Comparison of ENCODE assay signal across 22 mouse cellular contexts in the genomic region with DNA sequence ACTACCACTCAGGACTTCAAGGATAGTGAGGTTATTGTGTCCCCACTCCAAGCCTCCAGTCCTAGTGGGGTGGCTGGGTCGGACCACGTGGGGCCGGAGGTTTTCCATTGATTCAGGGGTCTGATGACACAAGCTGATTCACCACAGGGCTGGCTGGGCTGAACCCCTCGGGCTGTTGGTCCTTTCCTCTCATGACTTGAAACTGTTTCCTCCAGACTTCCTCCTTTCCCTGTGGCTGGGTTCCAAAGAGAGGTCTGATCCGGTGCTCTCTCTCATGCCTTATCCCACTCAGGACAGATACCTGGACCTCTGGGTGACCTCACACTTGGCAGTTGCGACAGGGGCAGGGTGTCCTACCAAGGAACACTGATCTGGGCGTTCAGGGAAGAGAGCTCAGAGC. TPM values are rescaled to one million over a fixed set of nuclear protein-coding genes. Genes with fewer than 3 reads are reported as not detected.
DNase-seq lines count a peak whose midpoint lies in the region; ATAC-seq and TF ChIP-seq lines count a peak whose summit lies in the region.
"Had no signal": no experiment of that assay in that cellular context is flagged by ENCODE, and none has a peak within 500 bp of the region (broad histone marks: within the 10 kb centered on the region; RNA-seq: fewer than 3 reads in every experiment).

No protein-coding gene starts in this region.

- peaks cover 22% of the 10 kb centered on the region for H3K4me1 ChIP-seq in liver, postnatal 0 days (ENCODE audit: insufficient read depth)
- peaks cover 48% of the 10 kb centered on the region for H3K4me1 ChIP-seq in liver, embryonic 12.5 days
- peaks cover 66% of the 10 kb centered on the region for H3K4me1 ChIP-seq in G1E (ENCODE audit: insufficient read depth, low read depth, low read length)
- H3K4me1 ChIP-seq: embryonic facial prominence, embryonic 12.5 days; heart, embryonic 10.5 days; hindbrain, embryonic 12.5 days had no signal

- no peaks in the 10 kb centered on the region for H3K27me3 ChIP-seq in liver, postnatal 0 days (ENCODE audit: insufficient read depth, low read length)
- peaks cover 6% of the 10 kb centered on the region; the same call in 1 of the 2 replicates for H3K27me3 ChIP-seq in liver, embryonic 12.5 days (replicated peaks)
- H3K27me3 ChIP-seq in G1E (ENCODE audit: insufficient read depth, low read length): no peaks in the 10 kb centered on the region
- H3K27me3 ChIP-seq: CH12.LX; embryonic facial prominence, embryonic 12.5 days; forebrain, embryonic 12.5 days; hindbrain, embryonic 12.5 days had no signal

- 37% methylated on average over 7 of the region's 7 CpGs for WGBS in liver, postnatal 0 days (ENCODE audit: insufficient replicate concordance)
- WGBS in liver, embryonic 12.5 days (ENCODE audit: insufficient replicate concordance): 36% methylated on average over 7 of the region's 7 CpGs

- peak overlapping the region; percentile 16; the same call in 1 of the 2 replicates for H3K27ac ChIP-seq in liver, postnatal 0 days (ENCODE audit: low read depth)
- no peak overlapping the region for H3K27ac ChIP-seq in liver, embryonic 12.5 days
- H3K27ac ChIP-seq: embryonic facial prominence, embryonic 12.5 days; forebrain, embryonic 12.5 days; heart, embryonic 10.5 days; hindbrain, embryonic 12.5 days had no signal

- no peak for TF ChIP-seq EP300 in liver, postnatal 0 days (IDR thresholded peaks at IDR 0.05; ENCODE audit: low read depth)

- ATAC-seq in liver, postnatal 0 days: no peak
- no peak for ATAC-seq in liver, embryonic 12.5 days
- ATAC-seq in G1E (ENCODE audit: extremely low read depth, insufficient number of reproducible peaks, low FRiP score, poor library complexity, severe bottlenecking): no peak
- peak; percentile 52 for ATAC-seq in granulocyte monocyte progenitor cell, adult 5-6 weeks (replicated peaks; ENCODE audit: poor library complexity, severe bottlenecking)
- ATAC-seq: forebrain, embryonic 16.5 days; hindbrain, embryonic 16.5 days; inflammation-experienced regulatory T-cells, adult 6 months had no signal

- no peak overlapping the region for H3K4me3 ChIP-seq in liver, postnatal 0 days (ENCODE audit: low read depth, low read length)
- H3K4me3 ChIP-seq in liver, embryonic 12.5 days: no peak overlapping the region
- H3K4me3 ChIP-seq in G1E (ENCODE audit: low read depth, low read length): peak overlapping the region; percentile 10; the same call in 1 of the 2 replicates
- H3K4me3 ChIP-seq: embryonic facial prominence, embryonic 12.5 days; forebrain, embryonic 12.5 days; heart, embryonic 10.5 days; hindbrain, embryonic 12.5 days had no signal

- H3K9me3 ChIP-seq in liver, postnatal 0 days (ENCODE audit: low read length): no peaks in the 10 kb centered on the region
- H3K9me3 ChIP-seq in liver, embryonic 12.5 days (replicated peaks): no peaks in the 10 kb centered on the region
- peaks cover 6% of the 10 kb centered on the region for H3K9me3 ChIP-seq in G1E (replicated peaks)
- H3K9me3 ChIP-seq: embryonic facial prominence, embryonic 12.5 days; forebrain, embryonic 12.5 days; heart, embryonic 10.5 days; hindbrain, embryonic 12.5 days had no signal

- H3K4me2 ChIP-seq in liver, postnatal 0 days (ENCODE audit: low read depth, low read length): peak overlapping the region; percentile 6; the same call in 1 of the 2 replicates
- H3K4me2 ChIP-seq in liver, embryonic 12.5 days: no peak overlapping the region
- H3K4me2 ChIP-seq: embryonic facial prominence, embryonic 12.5 days; forebrain, embryonic 12.5 days; hindbrain, embryonic 12.5 days had no signal

- peaks cover 13% of the 10 kb centered on the region; the same call in 1 of the 2 replicates for H3K36me3 ChIP-seq in liver, postnatal 0 days (replicated peaks; ENCODE audit: insufficient read depth, low read length)
- peaks cover 7% of the 10 kb centered on the region for H3K36me3 ChIP-seq in liver, embryonic 12.5 days
- peaks cover 48% of the 10 kb centered on the region for H3K36me3 ChIP-seq in G1E (replicated peaks)
- H3K36me3 ChIP-seq: embryonic facial prominence, embryonic 12.5 days; forebrain, embryonic 12.5 days; heart, embryonic 10.5 days; hindbrain, embryonic 12.5 days had no signal

- H3K9ac ChIP-seq in liver, postnatal 0 days (replicated peaks): no peak overlapping the region
- no peak overlapping the region for H3K9ac ChIP-seq in liver, embryonic 12.5 days
- H3K9ac ChIP-seq: embryonic facial prominence, embryonic 12.5 days; forebrain, embryonic 12.5 days; hindbrain, embryonic 12.5 days had no signal

- intact Hi-C loops in left cerebral cortex, postnatal 4 days (cut with DNase I): no loop called here

- no peak for DNase-seq in liver, postnatal 0 days
- no peak for DNase-seq in G1E (ENCODE audit: low spot score)
- no peak for DNase-seq in cerebellum, postnatal 4 days (ENCODE audit: low spot score in 2 of 2)
- no peak for DNase-seq in layer of hippocampus, adult 9-11 months
- no peak for DNase-seq in left cerebral cortex, postnatal 4 days
- DNase-seq: adrenal gland, postnatal 14 days; cerebellum, postnatal 10 days; gastrocnemius, postnatal 14 days; heart, postnatal 10 days; heart, postnatal 4 days had no signal

- TF ChIP-seq CTCF in liver, postnatal 0 days (IDR thresholded peaks at IDR 0.05; ENCODE audit: low read depth): no peak
- TF ChIP-seq CTCF in G1E (IDR thresholded peaks at IDR 0.05; ENCODE audit: low read depth, low read length): no peak

RNA-seq across cellular contexts. Expression of a gene that starts 3.9 kb away (rescaled TPM):
- 0.58 and 1.3 TPM in 2 replicates for polyA plus RNA-seq in liver, postnatal 0 days (2015; fragmentation: Nextera tagmentation; extraction: Ambion mirVana)
- 0.48 and 0.55 TPM in 2 replicates for polyA plus RNA-seq in liver, embryonic 12.5 days (2016; fragmentation: Nextera tagmentation; extraction: Ambion mirVana)
- total RNA-seq in G1E (2014; fragmentation: Nextera tagmentation) (7.2 and 8.0 TPM in 2 replicates), G1E (2017) (8.3 and 10.3 TPM in 2 replicates)
- polyA plus RNA-seq in G1E (2012): 4.0 and 4.5 TPM in 2 replicates
- total RNA-seq in granulocyte monocyte progenitor cell, adult 5-6 weeks (2014; fragmentation: Nextera tagmentation): 6.4 and 10.8 TPM in 2 replicates
- total RNA-seq in granulocyte monocyte progenitor cell, adult 5-6 weeks (2017): 16.6 and 18.9 TPM in 2 replicates
- total RNA-seq in left cerebral cortex, postnatal 4 days (2021): under 1 TPM in 1 of 2 experiments, not detected in 1; 0.30 TPM
- total RNA-seq: adrenal gland, postnatal 14 days; gastrocnemius, adult 18-20 months; gastrocnemius, postnatal 14 days; heart, postnatal 10 days had no signal
- polyA plus RNA-seq: embryonic facial prominence, embryonic 12.5 days; forebrain, embryonic 12.5 days; forebrain, embryonic 16.5 days; heart, embryonic 14.5 days; hindbrain, embryonic 12.5 days; hindbrain, embryonic 16.5 days had no signal

RNA-seq across cellular contexts. Expression of a gene that starts 17.2 kb away (rescaled TPM):
- polyA plus RNA-seq in liver, postnatal 0 days (2015; fragmentation: Nextera tagmentation; extraction: Ambion mirVana): not detected in 2 replicates
- not detected in 2 replicates for polyA plus RNA-seq in liver, embryonic 12.5 days (2016; fragmentation: Nextera tagmentation; extraction: Ambion mirVana)
- total RNA-seq in G1E (2014; fragmentation: Nextera tagmentation) (0.75 TPM in 1 of 2 replicates, not detected in the other), G1E (2017) (1.0 and 1.2 TPM in 2 replicates)
- polyA plus RNA-seq in G1E (2012): 0.02 and 0.12 TPM in 2 replicates
- 0.38 and 0.56 TPM in 2 replicates for total RNA-seq in granulocyte monocyte progenitor cell, adult 5-6 weeks (2014; fragmentation: Nextera tagmentation)
- total RNA-seq in granulocyte monocyte progenitor cell, adult 5-6 weeks (2017): 0.86 and 1.2 TPM in 2 replicates
- under 1 TPM; 0.08 TPM for total RNA-seq in left cerebral cortex, postnatal 4 days (2021)
- polyA plus RNA-seq: forebrain, embryonic 12.5 days; hindbrain, embryonic 12.5 days had no signal

RNA-seq across cellular contexts. Expression of a gene that starts 22.1 kb away (rescaled TPM):
- polyA plus RNA-seq in liver, postnatal 0 days (2015; fragmentation: Nextera tagmentation; extraction: Ambion mirVana): 1.8 and 2.0 TPM in 2 replicates
- 2.1 and 2.3 TPM in 2 replicates for polyA plus RNA-seq in liver, embryonic 12.5 days (2016; fragmentation: Nextera tagmentation; extraction: Ambion mirVana)
- total RNA-seq in G1E (2014; fragmentation: Nextera tagmentation) (8.4 and 9.0 TPM in 2 replicates), G1E (2017) (8.2 and 10.7 TPM in 2 replicates)
- 2.9 and 4.5 TPM in 2 replicates for polyA plus RNA-seq in G1E (2012)
- total RNA-seq in granulocyte monocyte progenitor cell, adult 5-6 weeks (2014; fragmentation: Nextera tagmentation): not detected in 2 replicates
- 0.10 TPM in 1 of 2 replicates, not detected in the other for total RNA-seq in granulocyte monocyte progenitor cell, adult 5-6 weeks (2017)
- total RNA-seq in left cerebral cortex, postnatal 4 days (2021): 1 to 10 TPM; 1.8 to 1.9 TPM

RNA-seq across cellular contexts. Expression of a gene that starts 53.6 kb away (rescaled TPM):
- polyA plus RNA-seq in liver, postnatal 0 days (2015; fragmentation: Nextera tagmentation; extraction: Ambion mirVana): 5.6 and 7.0 TPM in 2 replicates
- polyA plus RNA-seq in liver, embryonic 12.5 days (2016; fragmentation: Nextera tagmentation; extraction: Ambion mirVana): 9.8 and 10.7 TPM in 2 replicates
- total RNA-seq in G1E (2014; fragmentation: Nextera tagmentation) (2.2 and 5.0 TPM in 2 replicates), G1E (2017) (20.8 and 25.4 TPM in 2 replicates)
- polyA plus RNA-seq in G1E (2012): 24.1 and 28.3 TPM in 2 replicates
- total RNA-seq in granulocyte monocyte progenitor cell, adult 5-6 weeks (2014; fragmentation: Nextera tagmentation): 2.9 and 5.2 TPM in 2 replicates
- total RNA-seq in granulocyte monocyte progenitor cell, adult 5-6 weeks (2017): 5.4 and 9.7 TPM in 2 replicates
- total RNA-seq in left cerebral cortex, postnatal 4 days (2021): 10 to 100 TPM; 25.7 to 26.8 TPM

Comparison
In these comparisons a context has a peak if more than half of its experiments do, and no peak if none do; other contexts are left out.
1. RNA of a gene that starts 3.9 kb away (total RNA-seq): 6.4 to 18.9 TPM in granulocyte monocyte progenitor cell, adult 5-6 weeks and 7.2 to 10.3 TPM in G1E; 0.30 TPM in left cerebral cortex, postnatal 4 days; every median in the first group is over 4 times any median in the second.